Mouse (Mus musculus): ENCODE data around the gene Pex11a. TPM values are rescaled to one million over a fixed set of nuclear protein-coding genes. Genes with fewer than 3 reads are reported as not detected.

Gene Pex11a
- total RNA-seq, 2 experiments from 2014 or later = 17.1 to 17.4 TPM

DNA sequence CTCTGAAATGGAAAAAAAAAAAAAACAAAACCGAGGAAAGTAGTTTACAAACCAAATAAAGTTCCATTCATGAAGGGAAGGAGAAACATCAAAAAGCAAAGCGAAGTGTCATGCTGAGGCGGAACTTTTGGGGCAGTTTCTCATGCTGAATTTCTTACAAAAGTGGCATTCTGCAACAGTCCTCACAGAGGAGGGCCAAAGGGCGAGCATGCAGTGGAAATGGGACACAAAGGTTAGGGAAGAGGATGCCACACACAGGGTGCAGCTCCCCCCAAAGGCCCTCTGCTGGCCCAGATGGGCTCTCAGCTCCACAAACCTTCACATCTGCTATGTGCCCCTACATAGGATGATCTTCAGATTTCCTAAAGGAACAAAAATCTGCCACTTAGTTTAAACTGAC is 2.7 kb downstream of the Pex11a start:
- intact Hi-C loops (cut with DNase I) = no loop called here
- DNase-seq = no peak

DNA sequence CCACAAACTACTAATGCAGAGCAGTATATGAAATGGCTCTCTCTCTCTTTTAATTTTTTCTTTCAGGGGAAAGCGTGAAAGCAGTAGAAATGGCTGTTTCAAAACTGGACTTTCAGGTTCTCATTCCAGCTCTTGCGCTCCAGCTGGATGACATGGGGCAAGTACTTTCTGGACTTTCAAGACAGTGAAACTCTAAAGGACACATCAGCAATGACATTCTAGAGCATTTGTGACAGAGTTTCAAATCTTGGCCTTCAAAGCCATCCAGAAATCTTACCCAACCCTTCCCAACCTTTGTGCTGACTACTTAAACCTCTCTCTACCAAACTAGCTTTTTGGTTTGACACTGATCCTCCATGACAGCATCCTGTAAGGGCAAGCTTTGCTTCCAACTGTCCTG is 4.0 kb downstream of the Pex11a start:
- no peak for DNase-seq
- intact Hi-C loops (cut with DNase I) = no loop called here

DNA sequence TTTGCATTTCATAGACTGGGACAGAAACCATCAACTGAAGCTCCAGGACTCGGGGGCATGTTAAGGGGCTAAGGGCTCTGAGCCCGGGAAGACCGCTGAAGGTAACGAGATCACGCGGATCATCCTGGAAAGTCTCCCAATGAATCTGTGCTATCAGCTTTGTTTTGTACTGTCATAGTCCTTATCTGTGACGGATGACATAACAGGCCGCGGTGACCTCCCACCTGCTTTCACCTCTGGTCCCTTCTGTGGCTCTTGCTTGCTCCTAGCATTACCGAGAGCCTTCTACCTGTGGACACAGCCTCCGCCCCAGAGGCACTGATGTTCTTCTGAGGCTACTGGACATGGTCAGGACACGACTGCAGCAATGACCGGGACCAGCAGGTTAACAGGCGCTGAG is 6.4 kb downstream of the Pex11a start:
- intact Hi-C loops (cut with DNase I) = no loop called here
- no peak for DNase-seq

- intact Hi-C loops (cut with DNase I) = no loop called here
- DNase-seq = peak; percentile 55 to 67
Measured at GRCm38 (mm10) chr7:79734563-79734962, 8.4 kb downstream of the Pex11a start.

DNA sequence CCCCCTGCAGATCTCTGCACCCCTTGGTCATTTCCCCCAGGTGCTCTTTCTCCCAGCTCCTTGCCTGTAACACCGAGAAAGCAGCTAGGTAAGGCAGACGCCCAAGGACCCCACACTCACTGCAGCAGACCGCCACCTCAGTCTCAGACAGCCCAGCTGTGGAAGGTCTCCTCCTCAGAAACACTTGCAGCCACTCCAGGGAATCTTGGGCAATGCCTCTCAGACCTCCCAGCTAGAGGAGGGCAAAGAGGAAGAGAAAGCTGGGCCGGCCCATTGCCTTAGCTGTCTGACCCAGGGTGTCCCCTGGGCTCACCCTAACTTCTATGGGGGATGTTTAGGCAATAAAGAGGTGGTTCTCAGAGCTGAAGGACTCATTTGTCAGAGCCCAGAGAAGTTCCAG is 10.3 kb downstream of the Pex11a start, which contains the start of gene Plin1:
Gene Plin1, minus strand, starts transcription at position 282 of the 400 bp plus-strand sequence.
- intact Hi-C loops (cut with DNase I) = no loop called here
- no peak for DNase-seq

GRCm38 (mm10) chr7:79731438-79731837 is 11.5 kb downstream of the Pex11a start:
- DNase-seq = no peak
- intact Hi-C loops (cut with DNase I) = no loop called here

- no peak for DNase-seq
- intact Hi-C loops (cut with DNase I) = loop anchor here (1.0 to 5.0 kb wide), 3 partner anchors 68 to 233 kb away; partner anchors contain the start of gene Ticrr
Measured at GRCm38 (mm10) chr7:79729743-79730370, 13.1 kb downstream of the Pex11a start.

- peak; percentile 68 to 78 for DNase-seq
- intact Hi-C loops (cut with DNase I) = loop anchor here (1.0 to 5.0 kb wide), 3 partner anchors 67 to 232 kb away; partner anchors contain the start of gene Ticrr
Measured at GRCm38 (mm10) chr7:79729169-79729568, 13.8 kb downstream of the Pex11a start.

- intact Hi-C loops (cut with DNase I) = loop anchor here (5.0 kb wide), 2 partner anchors 66 to 231 kb away; partner anchors contain the start of gene Ticrr
Measured at GRCm38 (mm10) chr7:79728219-79728618, 14.7 kb downstream of the Pex11a start.

DNA sequence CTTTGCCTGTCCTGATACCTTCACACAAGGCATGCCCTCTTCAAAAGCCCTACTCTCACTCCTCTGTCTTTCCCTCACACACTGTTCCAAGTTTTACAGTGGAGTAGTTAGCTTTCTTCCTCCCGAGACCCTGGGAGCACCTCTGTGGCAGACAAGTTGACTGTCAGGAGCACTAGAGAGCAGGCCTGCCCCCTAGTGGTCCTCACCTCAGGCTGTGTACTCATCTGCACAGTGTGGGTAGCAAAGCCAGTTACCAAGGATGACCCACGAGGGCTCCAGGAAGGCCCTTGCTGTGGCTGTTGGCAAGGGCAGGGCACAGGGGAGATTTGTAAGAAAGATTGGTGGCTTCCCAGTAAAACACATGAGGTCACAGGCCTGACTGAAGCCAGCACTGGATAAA is 15.8 kb downstream of the Pex11a start:
- intact Hi-C loops (cut with DNase I) = loop anchor here (5.0 kb wide), 2 partner anchors 65 to 230 kb away; partner anchors contain the start of gene Ticrr
- DNase-seq = peak; percentile 36 to 71

More at GRCm38 (mm10) chr7:79728219-79728618, 14.7 kb downstream of the Pex11a start:
- peak; percentile 63 to 69 for DNase-seq

GRCm38 (mm10) chr7:79721386-79721977 is 21.4 kb downstream of the Pex11a start:
- intact Hi-C loops (cut with DNase I) = no loop called here
- DNase-seq = peak; percentile 65 to 68

GRCm38 (mm10) chr7:79715187-79715981 is 27.5 kb downstream of the Pex11a start, which contains the start of gene Kif7:
Gene Kif7, minus strand, starts transcription at chr7:79715720.
- peak; percentile 77 to 82 for DNase-seq
- intact Hi-C loops (cut with DNase I) = no loop called here

DNA sequence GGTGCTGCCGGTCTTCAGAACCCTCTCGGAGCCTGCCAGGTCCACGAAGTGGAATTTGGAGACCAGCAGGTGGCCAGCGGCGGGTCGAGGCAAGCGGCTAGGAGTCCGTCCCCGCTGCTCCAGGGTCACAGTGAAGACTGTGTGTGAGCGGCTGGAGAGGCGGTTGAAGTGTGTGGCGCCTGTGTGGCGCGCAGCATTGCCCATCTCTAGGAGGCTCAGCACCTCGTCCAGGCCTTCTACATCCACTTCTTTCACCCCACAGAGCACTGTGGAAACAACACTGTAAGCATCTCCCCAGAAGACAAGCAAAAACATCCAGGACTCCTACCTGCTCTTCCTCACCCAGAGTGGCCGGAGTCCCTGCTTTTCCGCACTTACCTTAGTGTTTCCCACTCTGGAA is 32.1 kb downstream of the Pex11a start:
- intact Hi-C loops (cut with DNase I) = no loop called here
- no peak for DNase-seq

DNA sequence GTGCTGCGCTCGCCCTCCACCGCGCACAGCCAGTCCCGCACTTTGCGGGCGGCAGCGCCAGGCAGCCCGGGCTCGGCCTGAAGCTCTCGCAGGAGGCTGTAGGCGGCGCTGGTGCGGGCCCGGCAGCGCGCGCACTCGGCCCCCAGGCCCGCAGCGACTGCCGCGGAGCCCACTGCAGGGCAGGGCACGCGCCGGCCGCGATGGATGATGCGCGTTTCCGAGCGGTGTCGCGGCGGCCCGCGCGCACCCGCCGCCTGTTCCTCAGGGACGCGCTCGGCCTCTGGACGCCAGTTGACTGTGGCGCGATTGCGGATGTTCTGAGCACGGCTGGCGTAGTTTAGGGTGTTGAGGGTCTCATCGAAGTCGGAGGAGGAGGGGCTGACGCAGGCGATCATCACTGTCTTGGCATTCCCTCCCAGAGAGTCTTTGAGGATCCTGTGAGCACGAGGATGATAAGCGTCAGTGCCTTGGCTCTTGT is 32.8 kb downstream of the Pex11a start:
- no peak for DNase-seq
- intact Hi-C loops (cut with DNase I) = no loop called here

- intact Hi-C loops (cut with DNase I) = no loop called here
- DNase-seq = no peak
Measured at GRCm38 (mm10) chr7:79705210-79705609, 37.7 kb downstream of the Pex11a start.

GRCm38 (mm10) chr7:79702755-79703154 is 40.2 kb downstream of the Pex11a start:
- intact Hi-C loops (cut with DNase I) = no loop called here
- DNase-seq = no peak

DNA sequence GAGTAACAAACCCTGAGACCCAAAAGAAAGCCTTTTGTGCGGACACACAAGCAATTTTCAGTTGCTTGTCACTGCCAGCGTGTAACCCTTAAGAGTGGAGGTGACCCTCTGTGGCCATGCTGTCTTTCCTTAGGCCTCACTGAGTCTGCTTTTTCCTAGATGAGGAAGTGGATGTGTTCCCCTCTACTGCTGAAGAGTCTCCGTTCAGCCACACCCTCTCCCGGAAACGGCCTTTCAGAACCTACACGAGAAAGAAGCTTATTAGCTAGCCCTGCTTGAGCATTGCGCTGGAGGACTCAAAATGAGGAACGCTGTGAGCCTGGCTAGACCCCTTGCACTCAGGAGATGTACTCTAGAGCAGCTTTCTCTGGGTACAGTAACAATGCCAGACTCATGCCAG is 46.4 kb downstream of the Pex11a start:
- DNase-seq = no peak
- intact Hi-C loops (cut with DNase I) = no loop called here
